Mouse (Mus musculus): ENCODE results near the gene Chrd.
A peak's percentile ranks its signal among the peaks of the same experiment; 100 is the strongest.

Gene Chrd

DNA sequence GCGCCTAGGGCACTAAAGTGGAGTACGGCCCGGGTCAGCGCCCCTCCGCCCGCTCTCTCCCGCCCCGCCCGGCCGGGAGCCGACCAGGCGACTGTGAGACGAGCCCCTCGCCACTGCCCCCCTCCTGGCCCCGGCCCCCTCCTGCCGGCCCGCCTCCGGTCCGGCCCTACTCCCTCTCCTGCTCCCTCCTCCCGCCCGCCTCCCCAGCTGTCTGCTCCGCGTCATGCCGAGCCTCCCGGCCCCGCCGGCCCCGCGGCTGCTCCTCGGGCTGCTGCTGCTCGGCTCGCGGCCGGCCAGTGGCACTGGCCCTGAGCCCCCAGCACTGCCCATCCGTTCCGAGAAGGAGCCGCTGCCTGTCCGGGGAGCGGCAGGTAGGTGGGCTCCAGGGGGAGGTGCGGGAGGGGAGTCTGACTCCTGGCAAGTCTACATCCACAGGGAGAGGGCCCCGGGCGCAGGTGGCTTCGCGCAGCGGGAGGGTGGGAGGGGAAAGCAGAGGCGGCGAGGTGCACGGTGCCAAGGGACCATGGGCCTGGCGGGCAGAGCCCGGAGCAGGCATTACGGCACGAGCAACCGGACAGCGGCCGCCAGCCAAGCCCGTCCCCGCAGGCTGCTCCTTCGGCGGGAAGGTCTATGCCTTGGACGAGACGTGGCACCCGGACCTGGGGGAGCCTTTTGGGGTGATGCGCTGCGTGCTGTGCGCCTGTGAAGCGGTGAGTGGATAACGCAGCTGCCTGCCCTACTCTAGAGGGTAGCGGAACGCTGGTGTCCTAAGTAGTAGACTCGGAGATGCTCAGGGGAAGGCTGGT is at the start of gene Chrd:
TSS of gene Chrd (plus strand) at position 203 of the 806 bp plus-strand sequence.
- peak; percentile 54 to 57 for DNase-seq (ENCODE audit: low spot score in 2 of 2)

DNA sequence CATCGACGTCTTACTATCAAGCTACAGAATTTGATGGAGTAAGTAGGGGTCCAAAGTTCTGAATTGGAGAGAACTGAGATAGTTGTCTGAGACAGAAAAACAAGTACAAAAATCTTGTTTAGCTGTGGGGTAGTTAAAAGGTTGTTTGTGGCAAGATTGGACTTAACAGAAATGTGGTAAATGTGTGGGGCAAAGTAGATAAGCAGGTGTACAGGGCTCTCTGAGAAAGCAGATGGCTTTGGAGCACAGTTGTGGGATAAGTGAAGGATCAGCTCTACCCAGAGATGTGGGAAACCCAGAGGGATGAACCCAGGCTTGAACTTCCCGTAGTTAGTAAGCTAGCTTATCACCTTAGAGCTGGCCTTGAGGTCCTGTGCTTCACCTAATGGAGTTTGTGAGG is 42.2 kb upstream of the Chrd start:
- DNase-seq (ENCODE audit: low spot score in 2 of 2): no peak

DNA sequence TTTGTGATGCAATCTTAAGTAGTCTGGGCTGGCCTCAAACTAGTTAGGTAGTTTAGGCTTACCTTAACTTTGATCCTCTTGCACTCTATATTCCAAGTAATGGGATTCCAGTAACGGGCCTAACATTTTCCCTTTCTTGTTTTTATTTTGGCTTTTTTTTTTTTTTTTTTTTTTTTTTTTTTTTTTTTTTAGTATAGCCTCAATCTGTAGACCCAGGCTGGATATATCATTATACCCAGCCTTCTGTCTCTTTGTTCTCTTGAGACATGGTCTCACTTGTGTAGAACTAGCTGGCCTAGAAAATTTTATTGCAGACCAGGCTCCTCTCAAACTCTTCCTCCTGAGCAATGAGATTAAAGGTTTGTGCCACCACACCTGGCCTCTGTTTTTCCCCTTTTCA is 41.3 kb upstream of the Chrd start:
- DNase-seq (ENCODE audit: low spot score in 2 of 2): no peak

DNA sequence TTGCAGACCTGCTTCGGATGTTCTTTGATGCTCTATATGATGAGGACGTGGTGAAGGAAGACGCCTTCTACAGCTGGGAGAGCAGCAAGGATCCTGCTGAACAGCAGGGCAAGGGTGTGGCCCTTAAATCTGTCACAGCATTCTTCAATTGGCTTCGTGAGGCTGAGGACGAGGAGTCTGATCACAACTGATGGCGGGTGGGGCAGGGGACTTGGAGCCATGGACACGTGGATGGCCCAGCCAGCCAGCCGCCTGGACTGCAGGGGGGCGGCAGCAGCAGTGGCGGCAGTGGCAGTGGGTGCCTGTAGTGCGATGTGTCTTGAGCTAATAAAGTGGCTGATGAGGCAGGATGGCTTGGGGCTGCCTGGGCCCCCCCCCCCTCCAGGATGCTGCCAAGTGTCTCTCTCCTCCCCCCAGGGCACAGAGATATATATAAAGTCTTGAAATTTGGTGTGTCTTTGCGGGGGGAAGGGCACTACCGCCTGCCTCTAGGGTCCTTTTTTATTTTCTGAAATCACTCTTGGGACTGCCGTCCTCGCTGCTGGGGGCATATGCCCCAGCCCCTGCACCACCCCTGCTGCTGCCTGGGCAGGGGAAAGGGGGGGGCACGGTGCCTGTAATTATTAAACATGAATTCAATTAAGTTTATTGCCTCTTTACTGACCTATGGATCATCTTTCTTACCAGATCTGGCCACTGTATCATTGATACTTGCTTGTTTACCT is 40.5 kb upstream of the Chrd start:
- DNase-seq (ENCODE audit: low spot score in 2 of 2): no peak

DNA sequence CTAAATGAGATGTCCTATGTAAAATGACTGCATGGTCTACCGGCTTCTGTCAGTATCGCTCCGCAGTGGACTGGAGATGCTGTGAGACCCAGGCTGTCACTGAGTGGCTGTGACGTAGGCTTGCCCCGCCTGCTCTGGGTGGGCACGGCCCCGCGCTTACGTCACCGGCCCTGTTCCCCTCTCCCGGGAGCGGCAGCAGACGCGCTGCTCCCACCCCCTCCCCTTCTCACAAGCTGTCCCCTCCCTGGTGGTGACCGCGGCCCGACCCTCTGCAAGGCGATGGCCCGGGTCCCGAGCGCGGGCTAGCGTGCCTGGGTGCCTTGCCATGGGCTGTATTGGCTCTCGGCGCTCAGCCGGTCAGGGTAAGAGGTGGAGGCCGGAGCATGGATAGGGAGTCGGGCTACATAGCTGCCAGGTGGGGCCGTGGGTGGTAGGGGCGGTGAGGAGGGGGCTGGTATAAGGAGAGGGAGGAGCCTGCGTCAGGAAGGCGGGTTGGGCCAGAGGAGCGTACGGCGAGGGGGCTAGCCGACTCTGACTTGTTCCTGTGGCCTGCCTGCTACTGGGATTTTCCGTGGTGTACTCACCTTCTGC is 39.7 kb upstream of the Chrd start, which contains the start of gene Fam131a:
TSS of gene Fam131a (plus strand) at position 131 of the 591 bp plus-strand sequence.
- DNase-seq (ENCODE audit: low spot score in 2 of 2): peak; percentile 91 to 96

DNA sequence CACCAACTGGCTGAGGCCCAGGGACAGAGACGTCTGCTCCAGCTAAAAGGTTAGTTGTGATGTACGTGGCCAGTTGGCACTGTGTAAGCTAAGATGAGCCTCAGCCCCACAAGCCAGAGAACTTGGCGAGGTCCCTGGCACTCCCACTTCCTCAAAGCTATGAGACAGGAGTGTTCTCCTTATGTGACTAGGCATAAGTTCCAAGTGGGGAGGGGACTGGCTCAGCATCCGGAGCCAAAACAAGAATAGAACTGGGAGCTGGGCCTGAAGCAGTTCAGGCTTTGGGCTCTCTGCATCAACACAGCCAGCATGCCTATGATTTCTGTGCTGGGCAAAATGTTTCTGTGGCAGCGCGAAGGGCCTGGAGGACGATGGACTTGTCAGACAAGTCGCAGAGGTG is 38.1 kb upstream of the Chrd start:
- DNase-seq (ENCODE audit: low spot score in 2 of 2): peak; percentile 80 to 88

DNA sequence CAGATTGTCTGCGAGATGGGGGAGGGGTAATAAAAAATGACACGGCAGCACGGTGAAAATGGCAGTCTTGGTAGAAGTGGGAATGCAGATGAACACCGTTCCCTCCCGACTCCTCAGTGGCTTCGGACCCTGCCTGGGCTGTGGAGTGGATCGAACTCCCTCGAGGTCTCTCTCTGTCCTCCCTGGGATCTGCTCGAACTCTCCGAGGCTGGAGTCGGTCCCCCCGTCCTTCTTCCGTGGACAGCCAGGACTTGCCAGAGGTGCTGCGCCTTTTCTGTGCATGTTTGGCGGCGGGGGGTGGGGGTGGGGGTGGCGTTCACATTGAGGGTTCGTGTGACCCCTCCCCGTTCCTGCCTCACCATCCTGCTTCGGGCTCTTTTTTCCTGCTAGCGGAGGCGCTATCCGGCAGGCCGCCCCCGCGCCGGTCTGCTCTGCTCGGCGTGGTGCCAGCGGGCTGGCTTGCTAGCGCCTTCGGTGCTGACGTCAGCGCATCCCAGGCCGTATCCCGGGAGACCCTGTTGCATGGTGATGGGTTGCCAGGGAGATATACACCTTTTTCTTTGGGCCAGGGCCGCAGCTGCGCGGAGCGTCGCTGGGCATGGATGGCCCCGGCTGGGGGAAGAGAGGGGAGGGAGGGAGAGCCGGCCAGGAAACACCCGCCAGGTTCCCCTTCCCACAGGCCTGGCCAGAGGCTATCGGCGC is 37.2 kb upstream of the Chrd start:
- DNase-seq (ENCODE audit: low spot score in 2 of 2): peak; percentile 97 to 99

DNA sequence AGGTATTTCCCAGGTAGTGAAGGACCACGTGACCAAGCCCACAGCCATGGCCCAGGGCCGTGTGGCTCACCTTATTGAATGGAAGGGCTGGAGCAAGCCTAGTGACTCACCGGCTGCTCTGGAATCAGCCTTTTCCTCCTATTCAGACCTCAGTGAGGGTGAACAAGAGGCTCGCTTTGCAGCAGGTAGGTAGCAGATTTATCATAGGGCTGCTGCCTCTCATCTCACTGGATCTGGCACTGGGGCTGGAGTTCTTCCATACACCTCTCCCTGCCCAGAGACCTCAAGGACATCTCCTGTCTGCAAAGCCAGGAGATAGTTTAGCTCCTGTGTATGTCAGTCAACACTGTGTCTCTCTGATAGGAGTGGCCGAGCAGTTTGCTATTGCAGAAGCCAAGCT is 33.7 kb upstream of the Chrd start:
- no peak for DNase-seq (ENCODE audit: low spot score in 2 of 2)

DNA sequence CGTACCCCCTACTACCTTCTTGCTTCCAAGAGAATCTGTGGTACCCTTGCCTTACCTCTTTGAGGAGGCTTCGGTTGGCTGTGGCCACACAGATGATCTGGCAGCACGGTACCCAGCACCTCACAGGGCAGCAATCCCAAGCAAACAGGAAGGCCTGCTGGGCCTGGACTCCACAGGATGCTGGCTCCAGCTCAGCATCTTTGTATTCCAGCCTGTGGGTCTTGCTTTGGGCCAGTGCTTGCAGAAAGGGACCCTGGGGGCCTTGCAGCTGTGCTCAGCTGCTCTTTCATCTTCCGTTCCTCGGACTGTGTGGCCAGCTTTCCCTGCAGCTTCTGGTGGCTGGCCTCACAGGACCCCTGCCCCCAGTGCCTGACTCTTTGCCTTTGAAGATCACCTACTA is 32.9 kb upstream of the Chrd start:
- no peak for DNase-seq (ENCODE audit: low spot score in 2 of 2)

DNA sequence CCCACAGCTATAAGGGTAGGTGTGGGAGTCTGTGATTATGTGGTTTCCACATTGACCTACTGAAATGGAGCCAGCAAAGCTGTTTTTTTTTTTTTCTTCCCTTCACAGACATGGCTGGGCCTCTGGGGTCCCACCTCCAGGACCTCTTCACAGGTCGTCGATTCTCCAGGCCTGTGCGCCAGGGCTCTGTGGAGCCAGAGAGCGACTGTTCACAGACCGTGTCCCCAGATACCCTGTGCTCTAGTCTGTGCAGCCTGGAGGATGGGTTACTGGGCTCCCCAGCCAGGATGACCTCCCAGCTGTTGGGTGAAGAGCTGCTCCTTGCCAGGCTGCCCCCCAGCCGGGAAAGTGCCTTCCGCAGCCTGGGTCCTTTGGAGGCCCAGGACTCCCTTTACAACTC is 31.6 kb upstream of the Chrd start:
- no peak for DNase-seq (ENCODE audit: low spot score in 2 of 2)

DNA sequence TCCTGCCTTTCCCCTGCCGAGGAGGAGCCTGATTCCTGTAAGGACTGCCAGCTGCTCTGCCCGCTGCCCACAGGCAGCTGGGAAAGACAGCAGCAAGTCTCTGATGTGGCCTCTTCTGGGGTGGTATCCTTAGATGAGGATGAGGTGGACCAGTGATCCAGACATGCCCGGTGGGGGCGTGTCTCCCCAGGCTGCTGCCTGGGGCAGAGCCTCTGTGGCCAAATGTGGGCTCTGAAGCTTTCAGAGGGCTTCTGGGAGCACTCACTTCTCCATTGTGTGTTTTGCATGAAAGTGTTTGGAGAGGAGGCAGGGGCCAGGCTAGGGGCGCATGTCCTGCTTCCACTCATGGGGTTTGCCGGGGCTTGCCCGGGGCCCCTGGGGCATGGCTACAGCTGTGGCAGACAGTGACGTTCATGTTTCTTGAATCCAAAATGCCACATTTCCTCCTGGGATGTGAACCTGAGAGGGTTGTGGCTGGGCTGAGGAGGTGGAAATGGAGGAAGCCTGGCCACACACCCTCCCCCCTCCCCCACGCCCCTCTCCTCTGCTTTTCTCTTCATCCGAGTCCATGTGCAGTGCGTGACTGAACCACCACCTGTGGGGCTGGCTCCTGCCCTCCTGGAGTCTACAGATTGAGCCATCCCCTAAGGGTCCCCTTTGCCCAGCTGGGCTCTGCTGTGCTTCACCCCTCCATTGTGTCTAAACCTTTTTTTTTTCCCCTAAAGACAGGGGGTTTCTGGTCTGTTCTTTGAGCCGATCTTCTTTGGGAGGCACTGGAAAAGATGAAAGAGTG is 31.0 kb upstream of the Chrd start:
- no peak for DNase-seq (ENCODE audit: low spot score in 2 of 2)

DNA sequence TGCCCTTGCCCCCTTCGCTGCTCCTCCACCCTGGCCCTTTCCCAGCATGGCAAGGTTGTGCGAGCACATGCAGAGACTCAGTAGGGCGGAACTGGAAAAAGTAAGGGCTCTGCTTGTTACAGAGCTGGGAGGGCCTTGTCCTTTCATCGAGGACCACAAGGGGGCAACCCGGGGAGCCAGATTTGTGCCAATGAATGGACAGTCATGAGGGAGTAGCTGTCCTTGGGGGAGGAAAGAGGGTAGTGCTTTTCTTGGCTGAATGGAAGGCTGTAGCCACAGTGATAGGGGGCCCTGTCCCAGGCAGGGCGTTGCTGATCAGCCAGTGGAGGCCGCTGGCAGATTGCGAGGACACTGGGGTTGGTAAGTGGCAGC is 30.4 kb upstream of the Chrd start:
- peak; percentile 54 to 64 for DNase-seq (ENCODE audit: low spot score in 2 of 2)

DNA sequence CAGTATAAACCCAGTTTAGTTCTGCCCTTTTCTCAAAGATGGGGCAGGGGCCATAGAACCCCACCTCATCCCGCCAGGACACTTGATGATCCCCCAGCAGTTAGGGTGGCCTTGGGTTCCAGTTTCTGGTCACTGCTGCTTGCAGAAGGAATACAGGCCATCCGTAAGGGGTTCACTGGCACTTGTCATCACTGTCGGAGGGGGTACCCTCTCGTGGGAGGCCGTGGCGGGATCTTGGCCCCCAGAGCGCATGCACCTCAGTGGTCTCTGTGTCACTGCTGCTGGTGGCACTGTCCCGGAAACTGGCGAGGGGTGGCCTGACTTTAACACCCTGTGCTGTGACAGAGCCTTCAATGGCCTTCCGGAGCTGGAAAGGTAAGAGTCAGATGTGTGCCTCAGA is 29.9 kb upstream of the Chrd start:
- DNase-seq (ENCODE audit: low spot score in 2 of 2): no peak

DNA sequence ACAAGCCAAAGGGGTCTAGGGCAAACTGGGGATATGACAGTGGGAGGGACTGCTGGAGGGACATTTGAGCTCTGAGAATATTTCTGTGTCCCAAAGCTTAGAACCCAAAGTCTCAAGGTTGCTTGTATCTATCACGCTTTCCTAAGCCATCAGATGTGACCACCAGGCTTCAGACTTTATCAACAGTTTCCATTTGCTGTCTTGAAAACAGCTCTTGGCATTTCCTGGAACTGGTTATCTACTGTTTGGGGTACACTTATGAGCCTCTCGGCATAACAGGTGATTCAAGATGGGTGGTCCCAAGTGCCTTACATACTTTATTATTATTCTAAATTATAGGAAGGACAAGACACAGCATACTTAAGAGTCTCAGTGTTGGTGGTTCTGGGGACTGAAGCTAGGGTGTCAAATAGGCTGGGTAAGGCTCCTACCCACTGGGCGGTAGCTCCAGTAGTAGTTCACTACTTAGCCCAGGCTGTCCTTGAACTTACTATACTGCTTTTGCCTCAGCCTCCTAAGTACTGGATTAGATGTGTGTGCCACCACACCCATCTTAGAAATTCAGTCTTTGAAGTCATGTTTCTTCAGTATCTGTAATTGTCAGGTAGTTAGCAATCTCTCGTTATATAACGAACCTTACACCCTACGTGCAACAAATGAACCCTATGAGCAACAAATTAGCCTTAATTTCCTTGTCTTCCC is 29.1 kb upstream of the Chrd start:
- DNase-seq (ENCODE audit: low spot score in 2 of 2): no peak

DNA sequence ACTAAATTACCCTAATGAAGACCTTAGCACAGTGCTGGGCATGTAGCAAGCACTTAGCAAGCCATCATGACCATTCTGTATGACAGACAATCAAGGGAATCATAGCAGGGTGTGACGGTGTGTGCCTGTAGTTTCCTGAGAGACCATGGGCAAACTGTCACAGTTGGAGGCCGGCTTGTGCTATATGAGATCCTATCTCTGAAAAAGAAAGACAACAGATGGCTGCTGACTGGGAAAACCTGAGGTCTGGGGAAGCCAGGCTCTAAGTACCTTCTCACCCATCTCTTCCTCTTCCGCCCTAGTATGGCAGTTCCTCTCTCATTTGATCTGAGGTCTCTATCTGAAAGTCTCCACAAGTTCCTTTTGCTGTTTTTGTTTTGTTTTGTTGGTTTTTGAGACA is 27.1 kb upstream of the Chrd start:
- no peak for DNase-seq (ENCODE audit: low spot score in 2 of 2)

DNA sequence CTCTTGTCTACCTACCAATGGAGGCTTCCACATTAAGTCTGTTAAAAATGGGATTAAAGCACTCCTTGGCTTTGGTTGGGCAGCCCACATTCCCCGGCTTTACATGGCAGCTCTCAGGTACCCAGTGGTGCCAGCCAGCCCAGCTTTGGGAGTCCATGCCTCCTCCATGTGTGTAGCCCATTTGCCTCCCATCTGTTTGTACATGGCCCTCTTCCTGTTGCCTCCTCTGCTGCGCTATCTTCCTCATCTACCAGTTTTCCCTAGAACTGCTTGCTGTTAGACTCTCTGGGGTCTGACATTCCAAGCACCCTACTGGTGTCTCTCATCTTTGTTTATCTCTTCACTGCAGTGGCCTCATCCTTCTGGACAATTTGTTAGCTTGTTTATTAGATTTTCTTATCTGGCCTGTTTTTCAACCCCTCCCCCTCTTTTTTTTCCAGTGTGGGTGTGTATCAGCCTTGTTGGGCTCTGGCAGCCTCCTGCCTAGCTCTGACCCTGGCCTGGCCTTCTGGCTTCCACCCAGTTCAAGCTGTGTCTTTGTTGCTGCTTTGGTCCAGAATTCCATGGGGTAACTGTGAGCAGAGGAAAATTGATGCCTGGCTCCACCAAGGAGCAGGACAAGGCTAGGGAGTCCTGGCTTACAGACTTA is 26.4 kb upstream of the Chrd start:
- DNase-seq (ENCODE audit: low spot score in 2 of 2): no peak

DNA sequence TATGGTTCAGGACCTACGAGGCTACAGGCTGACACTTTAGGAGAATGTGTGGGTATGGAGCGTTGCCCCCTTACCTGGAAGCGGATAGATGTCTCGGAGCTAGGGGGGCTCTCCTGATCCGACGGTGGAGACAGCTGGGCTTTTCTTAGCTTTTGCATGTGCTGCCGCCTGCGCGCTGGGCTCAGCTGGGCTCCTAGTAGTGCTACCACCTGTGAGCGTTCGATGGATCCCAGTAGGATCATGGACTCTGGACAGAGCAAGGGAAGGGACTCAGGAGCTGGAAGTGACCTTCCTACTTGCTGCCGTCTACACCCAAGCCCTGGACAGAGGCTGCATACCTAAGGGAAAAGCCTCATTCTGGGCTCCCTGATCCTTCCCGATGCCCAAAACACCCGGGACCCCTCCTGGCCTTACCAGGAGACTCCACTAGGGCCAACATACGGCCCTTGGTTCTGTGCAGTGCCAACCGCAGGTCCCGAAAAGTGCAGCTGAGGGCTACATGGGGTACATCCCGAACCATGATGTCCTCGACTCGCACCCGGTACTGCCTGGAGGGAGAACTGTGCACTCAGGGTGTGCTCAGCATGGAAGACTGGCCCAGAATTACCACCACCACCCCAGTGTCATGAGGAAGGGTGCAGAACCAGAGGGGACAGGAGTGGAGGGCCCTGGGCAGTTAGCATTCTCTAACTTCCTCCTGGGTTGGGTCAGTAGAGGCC is 24.5 kb upstream of the Chrd start:
- DNase-seq (ENCODE audit: low spot score in 2 of 2): no peak

DNA sequence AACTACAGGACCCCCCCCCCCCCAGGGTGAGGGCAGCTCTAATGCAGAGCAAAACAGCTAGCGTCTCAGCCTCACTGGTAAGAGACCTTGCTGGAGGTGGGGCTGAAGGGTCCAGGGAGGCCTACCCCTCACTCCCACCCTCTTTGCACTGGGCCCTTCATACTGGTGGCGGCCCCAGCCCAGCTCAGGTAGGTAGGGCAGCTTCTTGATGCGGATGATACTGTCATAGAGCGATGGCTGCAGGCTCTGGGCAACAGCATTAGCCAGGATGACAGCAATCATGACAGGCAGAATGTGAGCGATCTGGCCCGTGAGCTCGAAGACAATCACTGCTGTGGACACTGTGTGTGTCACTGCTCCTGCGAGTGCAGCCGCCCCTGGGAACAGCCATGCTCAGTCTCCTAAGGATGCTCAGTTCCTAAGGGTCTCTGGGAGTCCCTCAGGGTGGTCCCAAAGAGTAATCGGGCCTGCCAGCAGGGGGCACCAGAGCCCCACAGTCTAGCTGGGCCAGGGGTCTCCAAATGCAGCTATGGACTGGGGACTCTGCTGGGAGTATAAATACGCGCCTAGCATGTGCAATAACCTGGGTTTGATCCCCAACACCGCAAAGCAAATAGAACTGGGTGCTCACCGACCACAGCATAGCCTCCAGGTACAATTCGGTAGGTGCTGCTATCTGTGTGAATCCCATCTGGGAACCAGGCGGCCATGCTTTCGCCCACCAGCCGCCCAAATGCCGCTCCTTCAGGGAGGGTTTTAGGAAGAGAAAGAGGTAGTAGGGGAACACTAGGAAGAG is 23.8 kb upstream of the Chrd start:
- DNase-seq (ENCODE audit: low spot score in 2 of 2): peak in 1 of 2 experiments; percentile 42

DNA sequence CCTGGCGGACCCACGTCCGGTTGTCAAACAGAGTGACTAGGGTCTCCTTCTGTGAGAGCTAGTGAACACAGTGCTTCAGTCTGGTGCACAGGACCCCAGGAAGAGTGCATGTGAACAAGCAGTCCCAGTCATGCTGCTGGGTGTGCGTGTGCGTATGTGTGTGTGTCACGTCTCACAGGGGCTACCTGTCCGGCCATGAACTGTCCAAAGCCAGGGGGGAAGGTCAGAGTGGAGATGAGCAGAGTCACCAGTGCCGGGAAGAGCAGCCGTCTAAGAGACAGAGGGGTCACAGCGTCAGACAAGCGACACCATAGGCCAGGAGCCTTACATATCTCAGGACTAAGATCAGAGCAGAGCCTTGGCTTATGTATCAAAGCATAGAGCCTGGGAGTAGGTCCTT is 22.6 kb upstream of the Chrd start:
- no peak for DNase-seq (ENCODE audit: low spot score in 2 of 2)
